Comparison of ENCODE assay signal across 18 mouse cellular contexts in the genomic region with DNA sequence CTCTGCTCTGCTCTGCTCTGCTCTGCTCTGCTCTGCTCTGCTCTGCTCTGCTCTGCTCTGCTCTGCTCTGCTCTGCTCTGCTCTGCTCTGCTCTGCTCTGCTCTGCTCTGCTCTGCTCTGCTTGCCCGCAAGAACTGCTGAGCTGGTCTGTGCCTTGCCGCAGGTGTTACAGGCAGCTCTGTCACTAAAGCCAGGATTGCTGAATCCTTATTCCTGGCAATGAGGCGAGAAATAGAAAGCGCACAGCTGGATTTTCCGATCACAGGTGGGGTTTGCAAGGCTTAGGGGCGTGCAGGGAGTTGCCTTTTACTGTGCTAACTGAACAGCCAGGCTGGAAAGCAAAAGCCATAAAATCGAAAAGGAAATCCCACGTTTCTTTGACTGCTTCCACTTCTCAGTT. TPM values are rescaled to one million over a fixed set of nuclear protein-coding genes. Genes with fewer than 3 reads are reported as not detected.
DNase-seq lines count a peak whose midpoint lies in the region; ATAC-seq and TF ChIP-seq lines count a peak whose summit lies in the region.
"Had no signal": no experiment of that assay in that cellular context is flagged by ENCODE, and none has a peak within 500 bp of the region (broad histone marks: within the 10 kb centered on the region; RNA-seq: fewer than 3 reads in every experiment).

No protein-coding gene starts in this region.

- H3K4me3 ChIP-seq in hindbrain, embryonic 14.5 days (replicated peaks; ENCODE audit: low read length) = no peak overlapping the region
- no peak overlapping the region for H3K4me3 ChIP-seq in hindbrain, embryonic 10.5 days
- H3K4me3 ChIP-seq in limb, embryonic 13.5 days = no peak overlapping the region
- H3K4me3 ChIP-seq: erythroblast, embryonic 14.5 days; heart, embryonic 13.5 days; layer of hippocampus, adult 2 months; liver, embryonic 15.5 days; myocyte had no signal

- no peaks in the 10 kb centered on the region for H3K36me3 ChIP-seq in hindbrain, embryonic 14.5 days (replicated peaks; ENCODE audit: control insufficient read depth, insufficient read depth)
- H3K36me3 ChIP-seq in hindbrain, embryonic 10.5 days = no peaks in the 10 kb centered on the region
- H3K36me3 ChIP-seq in limb, embryonic 13.5 days = no peaks in the 10 kb centered on the region
- H3K36me3 ChIP-seq: heart, embryonic 13.5 days; liver, embryonic 15.5 days had no signal

- TF ChIP-seq POLR2A in brain, embryonic 14.5 days (IDR thresholded peaks at IDR 0.05; ENCODE audit: borderline replicate concordance, extremely low read depth, insufficient read depth, insufficient read length, poor library complexity, severe bottlenecking) = no peak

- 0 out of 2 replicates have a peak overlapping the region, but pooled peaks have one; percentile 47 for H3K27ac ChIP-seq in hindbrain, embryonic 14.5 days
- no peak overlapping the region for H3K27ac ChIP-seq in hindbrain, embryonic 10.5 days
- H3K27ac ChIP-seq in limb, embryonic 13.5 days = no peak overlapping the region
- H3K27ac ChIP-seq: heart, embryonic 13.5 days; layer of hippocampus, adult 2 months; liver, embryonic 15.5 days; macrophage had no signal

- H3K4me1 ChIP-seq in hindbrain, embryonic 14.5 days (replicated peaks; ENCODE audit: control insufficient read depth, insufficient read depth, low read length) = no peaks in the 10 kb centered on the region
- H3K4me1 ChIP-seq in hindbrain, embryonic 10.5 days (replicated peaks) = no peaks in the 10 kb centered on the region
- H3K4me1 ChIP-seq in limb, embryonic 13.5 days = no peaks in the 10 kb centered on the region; the same call in 1 of the 2 replicates
- H3K4me1 ChIP-seq: heart, embryonic 13.5 days; liver, embryonic 15.5 days had no signal

- no peak overlapping the region for H3K9ac ChIP-seq in hindbrain, embryonic 14.5 days
- H3K9ac ChIP-seq in limb, embryonic 13.5 days = no peak overlapping the region
- H3K9ac ChIP-seq: heart, embryonic 13.5 days; liver, embryonic 15.5 days had no signal

- H3K27me3 ChIP-seq in hindbrain, embryonic 14.5 days (ENCODE audit: control insufficient read depth, insufficient read depth, low read length) = no peaks in the 10 kb centered on the region
- no peaks in the 10 kb centered on the region for H3K27me3 ChIP-seq in hindbrain, embryonic 10.5 days (ENCODE audit: insufficient read depth, poor library complexity, severe bottlenecking)
- H3K27me3 ChIP-seq in limb, embryonic 13.5 days = peaks cover 4% of the 10 kb centered on the region; the same call in 1 of the 2 replicates
- H3K27me3 ChIP-seq: heart, embryonic 13.5 days; liver, embryonic 15.5 days had no signal

- H3K9me3 ChIP-seq in hindbrain, embryonic 14.5 days (ENCODE audit: control insufficient read depth, low read length) = no peaks in the 10 kb centered on the region
- H3K9me3 ChIP-seq in hindbrain, embryonic 10.5 days = no peaks in the 10 kb centered on the region
- H3K9me3 ChIP-seq in limb, embryonic 13.5 days = 0 out of 2 replicates have a peak, but pooled peaks cover 3% of the 10 kb centered on the region
- H3K9me3 ChIP-seq: heart, embryonic 13.5 days; liver, embryonic 15.5 days had no signal

- DNase-seq in hindbrain, embryonic 14.5 days (ENCODE audit: low spot score) = no peak
- DNase-seq in hindbrain, embryonic 10.5 days (ENCODE audit: low spot score) = no peak
- DNase-seq in ES-CJ7 (ENCODE audit: low read depth, low spot score) = peak; percentile 37
- DNase-seq in brain, embryonic 14.5 days (ENCODE audit: low read depth) = peak; percentile 71
- no peak for DNase-seq in B cell, adult 2 months
- DNase-seq in lung, postnatal 4 days = no peak
- no peak for DNase-seq in spleen, postnatal 36 days (ENCODE audit: low spot score in 2 of 2)
- DNase-seq: adrenal gland, postnatal 10 days; gastrocnemius, postnatal 10 days; retina, postnatal 1 day had no signal

- 48% methylated on average over 8 of the region's 8 CpGs for WGBS in hindbrain, embryonic 14.5 days
- 68% methylated on average over 8 of the region's 8 CpGs for WGBS in hindbrain, embryonic 10.5 days
- 10% methylated on average over 8 of the region's 8 CpGs for WGBS in limb, embryonic 13.5 days

- H3K4me2 ChIP-seq in hindbrain, embryonic 14.5 days (replicated peaks) = peak overlapping the region; percentile 12
- H3K4me2 ChIP-seq in limb, embryonic 13.5 days (replicated peaks) = peak overlapping the region; percentile 42
- H3K4me2 ChIP-seq: heart, embryonic 13.5 days; liver, embryonic 15.5 days had no signal

- no peak for TF ChIP-seq CTCF in brain, embryonic 14.5 days (IDR thresholded peaks at IDR 0.05; ENCODE audit: borderline replicate concordance, extremely low read depth, insufficient read depth, insufficient read length)

- ATAC-seq in hindbrain, embryonic 14.5 days (ENCODE audit: low FRiP score) = peak; percentile 43; the same call in 1 of the 2 replicates
- peak; percentile 88 for ATAC-seq in limb, embryonic 13.5 days (ENCODE audit: low FRiP score, low read depth)
- ATAC-seq: CD4-positive, CD25-positive, alpha-beta regulatory T cell, adult 4 months had no signal

RNA-seq across cellular contexts. Expression of a gene that starts 47.5 kb away (rescaled TPM):
- polyA plus RNA-seq in hindbrain, embryonic 14.5 days (2014; fragmentation: Nextera tagmentation; extraction: Ambion mirVana) = 25.4 and 36.2 TPM in 2 replicates
- polyA plus RNA-seq in hindbrain, embryonic 10.5 days (2016; fragmentation: Nextera tagmentation; extraction: Ambion mirVana) = 38.3 and 41.9 TPM in 2 replicates
- polyA plus RNA-seq in brain, embryonic 14.5 days (2012; rRNA removed) = 16.6 and 24.4 TPM in 2 replicates
- 85.8 and 91.9 TPM in 2 replicates for polyA plus RNA-seq in limb, embryonic 13.5 days (2015; fragmentation: Nextera tagmentation; extraction: Ambion mirVana)

Comparison
In these comparisons a context has a peak if more than half of its experiments do, and no peak if none do; other contexts are left out.
1. DNase-seq: peak in ES-CJ7 (single experiment) and brain, embryonic 14.5 days (single experiment); none in hindbrain, embryonic 14.5 days (single experiment), hindbrain, embryonic 10.5 days (single experiment), B cell, adult 2 months (0 of 2), lung, postnatal 4 days (0 of 2) and spleen, postnatal 36 days (0 of 2).